Mouse (Mus musculus): ENCODE results near the gene Epha1.

- no peak for TF ChIP-seq GATA1 (IDR thresholded peaks at IDR 0.05; ENCODE audit: low read length)
- TF ChIP-seq TAL1 (IDR thresholded peaks at IDR 0.05; ENCODE audit: low read length) = no peak
Measured at GRCm38 (mm10) chr6:42381221-42381620, 8.2 kb upstream of the Epha1 start.
